Mouse (Mus musculus) kidney, postnatal 4 days (tissue): Measurements from ENCODE around the gene Auh.

Experiments
- DNase-seq, 2 experiments: peaks; one replicate each; pipeline ENCODE4 v3.0.0; 2021; ENCODE audit warnings: mixed read lengths in 2 of 2

The Auh gene

GRCm38 (mm10) chr13:52929209-52930171, at the start of gene Auh:
TSS of gene Auh (minus strand) at chr13:52929681.
- DNase-seq, result peak; percentile 96 to 97

DNA sequence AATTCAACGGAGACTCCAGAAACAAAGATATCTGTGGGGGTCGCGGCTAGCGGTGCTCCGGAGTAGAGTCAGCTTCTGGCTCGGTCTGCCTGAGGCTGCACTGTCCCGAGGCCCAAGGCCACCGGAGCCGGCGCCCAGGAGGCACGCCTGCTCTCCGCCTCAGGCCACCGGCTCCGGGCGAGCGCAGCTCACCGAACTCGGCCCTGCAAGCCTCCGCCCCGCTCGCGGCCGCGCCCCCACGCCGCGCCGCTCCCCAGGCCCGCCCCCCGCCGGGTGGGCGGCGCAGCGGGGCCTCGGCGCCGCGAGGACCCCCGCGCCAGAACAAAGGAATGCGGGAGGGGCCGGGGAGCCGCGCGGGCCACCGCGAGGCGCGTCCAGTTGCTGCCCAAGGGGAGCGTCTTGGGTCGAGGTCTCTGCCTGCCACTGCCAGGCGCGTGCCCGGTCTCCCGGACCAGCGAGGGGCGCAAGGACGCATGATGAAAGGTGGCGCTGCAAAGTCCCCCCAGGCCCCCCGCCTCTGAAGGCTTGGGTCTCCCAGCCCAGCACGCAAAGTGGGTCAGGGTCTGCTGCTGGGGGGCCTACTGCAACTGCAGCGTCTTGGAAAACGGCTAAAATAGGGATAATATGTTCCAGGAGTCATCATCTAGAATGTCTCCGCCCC, 49.0 kb upstream of the Auh start:
- peak; percentile 66 to 77 for DNase-seq

- DNase-seq, result no peak
Measured at GRCm38 (mm10) chr13:52977757-52978156, 48.3 kb upstream of the Auh start.

DNA sequence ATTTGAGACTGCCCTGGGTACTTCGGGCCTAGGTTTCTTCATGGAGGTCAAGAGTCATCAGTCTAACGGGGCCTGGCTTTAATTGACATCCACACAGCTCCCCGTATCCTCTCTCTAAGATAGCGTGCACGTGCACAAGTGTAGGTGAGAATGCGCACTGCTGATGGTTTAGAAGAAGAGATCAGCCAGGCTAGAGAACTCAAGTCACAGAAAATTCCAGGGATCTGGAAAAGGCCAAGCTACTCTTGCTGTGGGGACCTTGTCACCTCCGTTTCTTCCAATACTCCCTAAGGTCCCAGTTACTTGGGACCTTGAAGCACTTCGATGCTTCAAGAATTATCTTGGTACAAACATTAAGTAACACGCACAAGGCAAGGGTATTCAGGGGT, 47.7 kb upstream of the Auh start:
- no peak for DNase-seq

DNA sequence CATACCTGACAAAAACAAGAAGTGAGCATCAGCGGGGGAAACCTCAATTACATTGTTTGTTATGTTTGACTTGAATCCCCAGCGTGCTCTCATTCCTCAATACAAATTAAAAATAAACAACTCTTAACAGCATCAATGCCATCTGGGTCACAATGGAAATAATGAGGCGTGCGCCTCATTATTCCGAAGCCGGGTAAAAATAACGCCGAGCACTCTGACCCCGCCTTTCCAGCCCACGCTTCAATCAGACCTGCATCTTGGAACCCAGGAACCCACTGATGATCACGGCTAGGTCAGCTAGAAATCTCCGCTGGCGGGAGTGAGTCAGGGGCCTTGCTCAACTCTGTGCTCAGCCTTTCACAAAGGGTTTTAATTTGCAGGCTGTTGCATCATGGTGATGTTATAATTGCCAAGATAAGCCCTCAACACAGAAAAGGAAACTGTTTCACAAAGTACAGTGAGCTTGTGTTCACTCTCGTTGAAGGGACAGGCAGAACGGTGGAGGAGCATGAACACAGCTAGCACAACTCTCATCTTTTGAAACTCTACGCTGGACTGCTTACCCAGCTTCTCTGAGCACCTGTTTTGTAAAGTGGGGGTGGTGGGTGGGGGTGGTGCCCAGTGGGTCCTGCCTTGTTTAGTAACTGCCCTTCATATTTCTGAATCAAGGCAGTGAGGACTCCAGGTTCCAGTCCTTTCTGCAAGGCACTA, 47.2 kb upstream of the Auh start:
- DNase-seq, result peak; percentile 23 to 54

DNA sequence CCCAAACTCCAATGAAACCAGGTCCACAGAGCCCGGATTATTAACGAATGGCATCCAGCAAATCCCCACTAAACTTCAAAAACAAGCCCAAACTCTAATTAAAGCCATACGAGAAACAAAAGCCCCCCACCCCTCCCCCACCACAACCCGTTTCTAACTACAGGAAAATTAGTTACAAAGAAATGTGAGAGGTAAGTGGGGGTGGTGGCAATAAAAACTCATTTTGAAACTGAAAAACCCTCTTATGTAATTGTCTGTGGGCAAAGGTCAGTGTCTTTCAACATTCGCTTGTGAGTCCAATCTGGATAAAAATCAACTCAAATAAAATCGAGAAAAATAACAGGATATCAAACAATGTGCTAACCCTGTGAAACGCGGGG, 46.6 kb upstream of the Auh start:
- no peak for DNase-seq

DNA sequence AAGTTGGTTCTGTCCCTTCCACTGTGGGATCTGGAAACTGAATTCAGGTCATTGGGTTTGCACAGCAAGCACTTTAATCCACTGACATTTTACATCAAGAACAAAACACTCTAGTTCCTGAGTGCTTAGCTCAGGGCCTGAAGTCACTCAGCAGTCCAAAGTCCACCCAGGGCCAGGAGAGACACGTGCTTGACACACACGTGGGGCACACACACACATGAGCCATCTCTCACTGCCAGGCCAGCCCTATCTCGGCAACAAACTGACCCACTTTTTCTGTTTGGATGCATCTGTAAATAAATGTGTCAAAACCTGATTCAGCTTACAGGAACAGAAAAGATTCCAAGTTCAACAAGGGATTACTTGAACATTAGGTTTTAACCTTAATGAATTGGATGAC, 45.2 kb upstream of the Auh start:
- DNase-seq, result peak; percentile 54 to 71

- no peak for DNase-seq
Measured at GRCm38 (mm10) chr13:52973427-52973826, 43.9 kb upstream of the Auh start.

DNA sequence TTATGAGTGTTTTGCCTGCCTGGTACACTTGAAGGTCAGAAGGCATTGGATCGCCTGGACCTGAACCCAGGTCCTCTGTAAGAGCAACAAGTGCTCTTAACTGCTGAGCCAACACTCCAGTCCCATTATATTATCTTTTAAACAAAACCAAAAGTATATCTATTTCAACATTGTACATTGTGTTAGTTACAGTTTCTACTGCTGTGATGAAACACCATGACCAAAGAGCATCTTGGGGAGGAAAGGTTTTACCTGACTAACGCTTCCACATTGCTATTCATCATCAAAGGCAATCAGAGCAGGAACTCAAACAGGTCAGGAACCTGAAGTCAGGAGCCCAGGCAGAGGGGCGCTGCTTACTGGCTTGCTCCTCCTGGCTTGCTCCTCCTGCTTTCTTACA, 43.1 kb upstream of the Auh start:
- no peak for DNase-seq

DNA sequence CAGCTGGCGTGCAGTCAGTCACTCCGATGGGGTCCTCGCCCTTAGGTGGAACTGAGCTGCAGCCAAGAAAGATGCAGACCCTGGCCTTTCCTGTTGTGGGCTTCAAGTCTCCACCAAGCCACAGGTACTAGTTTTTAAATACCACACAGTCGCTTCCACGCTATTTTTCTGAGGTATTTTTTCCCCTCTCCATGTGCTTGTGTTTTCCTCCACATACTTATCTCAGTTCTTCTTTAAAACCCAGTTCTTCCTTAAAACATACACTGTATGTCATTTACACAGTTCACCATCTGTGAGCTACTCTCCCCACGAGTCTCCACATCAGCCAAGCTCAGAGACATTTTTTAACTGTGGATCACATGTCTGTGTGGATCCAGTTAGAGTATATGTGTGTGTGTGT, 41.4 kb upstream of the Auh start:
- no peak for DNase-seq

DNA sequence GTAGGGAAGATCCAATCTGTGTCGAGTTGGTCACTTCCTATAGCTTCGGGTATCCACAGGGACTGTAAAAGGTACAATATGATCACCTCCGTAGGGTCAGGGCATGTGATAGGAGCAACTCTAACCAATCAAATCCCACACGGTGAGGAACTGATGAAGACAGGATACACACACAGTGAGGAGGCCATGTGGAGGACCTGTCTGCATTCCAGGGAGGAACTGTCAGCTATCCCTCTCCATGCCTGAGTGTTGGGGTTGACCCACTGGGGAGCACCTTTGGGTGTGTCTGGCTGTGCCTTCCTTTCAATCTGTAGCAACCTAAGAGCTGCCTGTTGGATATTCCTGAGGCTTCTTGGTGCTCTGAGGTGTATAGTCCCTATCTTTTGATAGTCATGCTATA, 33.4 kb upstream of the Auh start:
- DNase-seq, result no peak

- DNase-seq, result no peak
Measured at GRCm38 (mm10) chr13:52962361-52962760, 32.9 kb upstream of the Auh start.

- DNase-seq, result no peak
Measured at GRCm38 (mm10) chr13:52953779-52954553, 24.5 kb upstream of the Auh start.

DNA sequence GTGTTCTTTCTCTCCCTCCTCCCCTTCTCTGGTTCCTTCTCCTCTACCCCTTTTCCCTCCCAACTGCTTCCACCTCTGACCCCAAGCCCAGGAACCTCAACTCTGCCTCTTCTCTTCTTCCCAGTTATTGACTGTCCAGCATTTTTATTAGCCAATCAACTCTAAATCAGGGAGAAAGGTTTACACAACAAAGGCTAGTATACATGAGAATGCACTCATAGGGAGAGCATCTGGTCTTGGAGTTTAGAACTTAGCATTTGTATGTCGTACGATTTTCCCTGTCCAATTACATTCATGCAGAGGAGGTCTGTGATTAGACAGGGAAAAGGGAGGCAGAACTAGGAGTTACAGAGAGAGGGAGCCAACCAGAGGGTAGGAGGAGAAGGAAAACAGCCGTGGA, 19.7 kb upstream of the Auh start:
- DNase-seq, result no peak

- no peak for DNase-seq
Measured at GRCm38 (mm10) chr13:52947545-52947944, 18.1 kb upstream of the Auh start.

GRCm38 (mm10) chr13:52945769-52946168, 16.3 kb upstream of the Auh start:
- no peak for DNase-seq

- no peak for DNase-seq
Measured at GRCm38 (mm10) chr13:52944116-52944515, 14.6 kb upstream of the Auh start.

GRCm38 (mm10) chr13:52942876-52943388, 13.5 kb upstream of the Auh start:
- no peak for DNase-seq

DNA sequence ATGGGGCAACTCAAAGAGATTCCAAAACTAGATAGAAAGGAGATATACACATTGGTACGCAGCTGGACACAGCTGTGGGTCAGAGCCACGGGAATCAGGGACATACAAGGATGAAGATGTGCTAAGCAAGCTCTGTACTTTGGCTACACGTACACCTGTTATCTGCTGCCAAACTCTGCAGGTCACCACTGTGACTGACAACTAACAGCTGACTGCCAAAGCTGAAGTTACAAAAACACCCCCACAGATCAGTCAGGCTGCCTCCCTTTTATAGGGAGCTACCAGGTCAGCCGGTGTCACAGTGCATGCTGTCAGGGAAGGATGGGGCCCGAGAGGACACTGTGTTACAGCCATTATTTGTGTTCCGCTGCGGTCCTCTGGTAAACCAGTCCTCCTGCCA, 11.5 kb upstream of the Auh start:
- DNase-seq, result no peak

- peak; percentile 21 to 22 for DNase-seq
Measured at GRCm38 (mm10) chr13:52930582-52930981, 1.1 kb upstream of the Auh start.

DNA sequence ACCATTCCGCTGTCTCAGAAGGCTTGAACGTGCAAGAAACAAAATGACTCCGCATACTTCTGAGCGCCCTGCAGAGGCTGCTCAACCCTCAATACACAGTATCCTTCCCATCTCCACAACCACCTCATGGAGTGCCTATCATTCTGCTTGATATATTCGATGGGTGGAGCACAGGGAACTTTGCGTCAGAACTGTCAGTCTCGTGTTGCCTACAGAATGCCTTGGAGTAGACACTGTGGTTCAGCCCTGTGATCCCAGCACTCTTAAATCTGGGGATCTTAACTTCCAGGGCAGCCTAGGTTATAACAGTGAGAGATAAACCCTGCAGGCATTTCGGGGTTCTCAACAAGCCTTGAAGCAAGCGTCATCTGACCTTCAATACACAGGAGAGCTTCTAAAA, 1.1 kb downstream of the Auh start:
- no peak for DNase-seq

DNA sequence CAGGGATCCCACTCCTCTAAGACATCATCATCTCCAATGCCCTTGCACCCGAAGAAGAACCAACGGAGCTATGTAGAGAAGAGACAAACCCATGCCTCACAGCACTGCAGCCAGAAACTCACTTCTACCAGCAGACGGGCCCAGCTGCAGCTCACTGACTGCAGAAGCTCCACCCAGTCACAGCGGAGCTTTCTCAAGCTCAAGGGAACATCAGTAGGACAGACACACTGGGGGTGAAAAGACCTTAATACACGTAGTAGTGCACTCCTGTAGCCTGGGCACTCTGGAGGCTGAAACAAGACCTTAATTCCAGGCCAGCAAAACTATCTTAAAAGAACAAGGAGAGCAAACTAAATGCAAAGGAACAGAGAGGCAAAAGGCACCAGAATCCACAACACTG, 5.0 kb downstream of the Auh start:
- DNase-seq, result no peak

GRCm38 (mm10) chr13:52921966-52922365, 7.5 kb downstream of the Auh start:
- DNase-seq, result no peak
